Mouse (Mus musculus) heart, postnatal 0 days (tissue): Measurements from ENCODE around the gene Reep1. TPM values are rescaled to one million over a fixed set of nuclear protein-coding genes. Genes with fewer than 3 reads are reported as not detected.

Experiments used
- ATAC-seq: fragments of 200-750 bp; cut with Nextera tagmentation; 2 replicates; pipeline ENCODE4 v1.8.0; 2017; ENCODE audit warnings: low read depth, moderate number of reproducible peaks, moderate library complexity; ENCODE audit not compliant: insufficient read depth
- DNase-seq: peaks from one replicate; pipeline ENCODE4 v3.0.0-alpha.2; 2016; ENCODE audit warnings: low spot score
- H3K27ac ChIP-seq: fragments of 300-500 bp; sonication (generic); 2 replicates; pipeline ENCODE4 v1.5.1; 2014; ENCODE audit warnings: low read depth, mild to moderate bottlenecking
- H3K27me3 ChIP-seq: fragments of 300-500 bp; sonication (generic); 2 replicates; pipeline ENCODE4 v1.6.1; 2014; ENCODE audit warnings: low read length, mixed read lengths; ENCODE audit not compliant: control insufficient read depth, insufficient read depth
- H3K36me3 ChIP-seq: fragments of 300-500 bp; sonication (generic); replicated peaks from 2 replicates; pipeline ENCODE4 v1.6.1; 2014; ENCODE audit warnings: low read length, mixed read lengths; ENCODE audit not compliant: control insufficient read depth, insufficient read depth
- H3K4me1 ChIP-seq: fragments of 300-500 bp; sonication (generic); 2 replicates; pipeline ENCODE4 v1.6.1; 2014; ENCODE audit warnings: antibody characterized with exemption; ENCODE audit not compliant: control insufficient read depth, insufficient read depth
- H3K4me2 ChIP-seq: fragments of 300-500 bp; sonication (generic); 2 replicates; pipeline ENCODE4 v1.6.1; 2014; ENCODE audit warnings: low read depth, mild to moderate bottlenecking, low read length, moderate library complexity
- H3K4me3 ChIP-seq: fragments of 300-500 bp; sonication (generic); 2 replicates; pipeline ENCODE4 v1.5.1; 2014; ENCODE audit warnings: low read depth, low read length
- H3K9ac ChIP-seq: fragments of 300-500 bp; sonication (generic); replicated peaks from 2 replicates; pipeline ENCODE4 v1.6.1; 2014; ENCODE audit warnings: low read depth, low read length, mixed read lengths
- H3K9me3 ChIP-seq: fragments of 300-500 bp; sonication (generic); replicated peaks from 2 replicates; pipeline ENCODE4 v1.6.1; 2016; ENCODE audit warnings: low read length; ENCODE audit not compliant: control insufficient read depth
- CTCF ChIP-seq: IDR thresholded peaks from 2 replicates; pipeline ENCODE4 v1.5.1; 2016; ENCODE audit warnings: antibody characterized with exemption, control low read depth, low read depth
- EP300 ChIP-seq: IDR thresholded peaks from 2 replicates; pipeline ENCODE4 v1.6.1; 2016; ENCODE audit warnings: antibody characterized with exemption, low read depth
- WGBS: fragments of 180-500 bp; shearing (Covaris S2); extraction: QIAGEN DNeasy Blood & Tissue Kit; methylation state at CpG from one replicate; pipeline ENCODE4 v1.1.7; 2014; 5-methylcytosine and 5-hydroxymethylcytosine counted together
- polyA plus RNA-seq: library from polyadenylated mRNA; unstranded; fragments of >200 nt; fragmentation: Nextera tagmentation; extraction: Ambion mirVana; gene quantifications from 2 replicates; pipeline ENCODE4 v1.2.1, GENCODE M21; 2015
- total RNA-seq: library from RNA; depleted of rRNA; stranded (reverse); fragments of >200 nt; gene quantifications from 2 replicates; pipeline ENCODE4 v1.2.3, GENCODE M21; 2014; ENCODE audit warnings: low replicate concordance

Reep1 gene
- total and polyA plus RNA-seq, 2 experiments from 2014 or later, result 11.4 to 32.1 TPM

- Histone ChIP-seq H3K4me3 (no peak overlapping the region), H3K36me3 (no peaks in the 10 kb centered on the region), H3K9ac (no peak overlapping the region), H3K4me1 (0 out of 2 replicates have a peak, but pooled peaks cover 3% of the 10 kb centered on the region), H3K9me3 (no peaks in the 10 kb centered on the region), H3K27ac (no peak overlapping the region), H3K27me3 (no peaks in the 10 kb centered on the region), H3K4me2 (no peak overlapping the region)
- DNase-seq, result no peak
- ATAC-seq, result no peak
- 81% methylated on average over 9 of the region's 9 CpGs for WGBS
- no peak for TF ChIP-seq CTCF
- no peak for TF ChIP-seq EP300
These were observed 38.3 kb downstream of the Reep1 start for GRCm38 (mm10) chr6:71745482-71746234.

GRCm38 (mm10) chr6:71746246-71746645, 38.9 kb downstream of the Reep1 start:
- no peak overlapping the region for H3K27ac ChIP-seq
- H3K9me3 ChIP-seq, result no peaks in the 10 kb centered on the region
- no peak for TF ChIP-seq CTCF
- TF ChIP-seq EP300, result no peak
- H3K36me3 ChIP-seq, result no peaks in the 10 kb centered on the region
- no peak overlapping the region for H3K4me3 ChIP-seq
- no peak overlapping the region for H3K9ac ChIP-seq
- H3K27me3 ChIP-seq, result no peaks in the 10 kb centered on the region
- DNase-seq (no peak), ATAC-seq (no peak)
- 0 out of 2 replicates have a peak, but pooled peaks cover 3% of the 10 kb centered on the region for H3K4me1 ChIP-seq
- no peak overlapping the region for H3K4me2 ChIP-seq
- WGBS, result 46% methylated on average over 1 of the region's 1 CpGs

DNA sequence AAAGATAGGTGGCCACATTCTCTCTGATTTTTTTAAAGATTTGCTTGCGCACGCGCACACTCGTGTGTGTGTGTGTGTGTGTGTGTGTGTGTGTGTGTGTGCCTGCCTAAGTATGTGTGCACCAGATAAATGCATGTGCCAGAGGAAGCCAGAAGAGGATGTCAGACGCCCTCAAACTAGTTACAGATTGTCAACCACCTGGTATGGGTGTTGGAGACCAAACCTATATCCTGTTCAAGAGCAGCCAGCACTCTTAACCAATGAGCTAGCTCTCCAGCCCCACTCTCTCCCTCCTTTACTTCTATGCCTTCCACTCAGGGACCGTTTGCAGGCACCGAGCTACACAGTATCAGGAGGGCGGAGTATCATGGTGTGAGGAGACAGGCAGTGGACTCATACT, 39.5 kb downstream of the Reep1 start:
- ATAC-seq, result no peak
- no peak for DNase-seq
- 70% methylated on average over 8 of the region's 8 CpGs for WGBS

DNA sequence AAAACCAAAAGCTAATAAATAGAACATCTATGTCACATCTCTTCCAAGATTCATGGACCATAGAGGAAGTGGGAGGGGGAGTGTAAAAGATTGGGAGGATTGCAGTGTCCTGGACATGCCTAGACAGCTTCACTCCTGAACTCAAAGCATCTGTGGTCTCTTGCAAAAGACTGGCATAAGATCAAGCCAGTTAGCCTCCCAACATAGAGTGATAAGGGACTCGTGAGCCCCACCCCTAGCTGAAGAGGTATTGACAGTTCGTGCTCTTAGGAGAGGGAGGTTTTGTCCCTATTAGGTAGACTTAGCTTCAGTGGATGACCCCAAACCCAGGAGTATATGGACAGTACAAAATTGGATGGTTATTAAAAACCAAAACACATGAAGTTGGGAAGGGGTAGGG, 44.2 kb downstream of the Reep1 start:
- ATAC-seq, result no peak
- no peak overlapping the region for H3K4me2 ChIP-seq
- H3K36me3 ChIP-seq, result no peaks in the 10 kb centered on the region
- H3K4me3 ChIP-seq, result no peak overlapping the region
- H3K9me3 ChIP-seq, result no peaks in the 10 kb centered on the region
- H3K9ac ChIP-seq, result no peak overlapping the region
- 28% methylated on average over 2 of the region's 2 CpGs for WGBS
- DNase-seq, result no peak
- no peak overlapping the region for H3K27ac ChIP-seq
- no peaks in the 10 kb centered on the region for H3K27me3 ChIP-seq
- peaks cover 18% of the 10 kb centered on the region for H3K4me1 ChIP-seq
- no peak for TF ChIP-seq CTCF
- TF ChIP-seq EP300, result no peak

More for the DNA sequence above, 39.5 kb downstream of the Reep1 start:
- no peaks in the 10 kb centered on the region for H3K27me3 ChIP-seq
- no peak for TF ChIP-seq EP300
- TF ChIP-seq CTCF, result no peak
- H3K4me2 ChIP-seq, result no peak overlapping the region
- no peaks in the 10 kb centered on the region for H3K36me3 ChIP-seq
- H3K27ac ChIP-seq, result no peak overlapping the region; the same call in 1 of the 2 replicates
- H3K4me1 ChIP-seq, result peaks cover 6% of the 10 kb centered on the region; the same call in 1 of the 2 replicates
- no peaks in the 10 kb centered on the region for H3K9me3 ChIP-seq
- no peak overlapping the region for H3K4me3 ChIP-seq
- no peak overlapping the region for H3K9ac ChIP-seq

DNA sequence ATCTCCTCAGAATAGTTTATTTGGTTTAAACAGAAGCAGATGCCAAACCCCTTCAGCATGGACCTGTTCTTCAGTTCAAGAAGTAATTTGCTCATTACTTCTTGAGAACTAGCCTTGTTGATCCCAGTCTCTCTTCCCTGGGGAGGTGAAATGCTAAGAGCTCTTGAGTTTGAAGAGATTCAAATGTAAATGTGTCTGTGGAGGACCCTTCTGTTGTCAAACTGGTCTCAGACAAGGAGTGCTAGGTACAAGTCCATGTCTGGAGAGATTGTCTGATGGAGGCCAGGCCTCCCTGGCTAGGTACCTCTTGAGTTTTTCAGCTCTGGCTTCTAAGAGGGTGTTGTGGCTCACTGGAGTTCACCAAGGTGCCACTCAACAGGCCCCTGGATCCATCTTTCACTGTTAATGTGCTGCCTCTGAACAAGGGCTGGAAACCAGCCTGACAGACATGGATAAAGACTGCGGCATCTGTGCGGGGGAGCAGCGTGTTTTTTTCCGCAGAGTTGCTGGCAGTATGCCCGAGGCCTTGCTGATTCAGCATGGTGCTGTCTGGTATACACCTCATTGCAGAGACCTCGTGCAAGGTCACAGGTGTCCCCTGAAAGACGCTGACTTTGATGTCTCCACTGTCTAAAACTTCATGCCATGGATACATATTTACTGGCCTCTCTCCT, 45.6 kb downstream of the Reep1 start:
- H3K9ac ChIP-seq, result no peak overlapping the region
- no peak overlapping the region for H3K27ac ChIP-seq
- TF ChIP-seq CTCF (no peak), EP300 (no peak)
- no peaks in the 10 kb centered on the region for H3K9me3 ChIP-seq
- 12% methylated on average over 7 of the region's 7 CpGs for WGBS
- H3K4me3 ChIP-seq, result no peak overlapping the region
- no peak overlapping the region for H3K4me2 ChIP-seq
- peaks cover 29% of the 10 kb centered on the region for H3K4me1 ChIP-seq
- DNase-seq (no peak), ATAC-seq (no peak)
- no peaks in the 10 kb centered on the region for H3K27me3 ChIP-seq
- no peaks in the 10 kb centered on the region for H3K36me3 ChIP-seq
